Mouse (Mus musculus) layer of hippocampus, adult 8-10 months (tissue): ENCODE data around the gene Hmces. TPM values are rescaled to one million over a fixed set of nuclear protein-coding genes. Genes with fewer than 3 reads are reported as not detected.
"Not testable (repeated sequence)": the region's sequence is repeated elsewhere in the genome, so short reads cannot be mapped to it uniquely, and the experiment has no call there.

Source experiments
- DNase-seq, 2 experiments: peaks; one replicate each; pipeline ENCODE4 v3.0.0; 2022; ENCODE audit warnings: low spot score in 2 of 2
- microRNA-seq, 2 experiments: library from miRNA; unstranded; fragments of <30 nt; microRNA quantifications; one replicate each; pipeline ENCODE4 v1.2.0; 2022
- total RNA-seq, 4 experiments: library from RNA; stranded (reverse); gene quantifications; 2 replicates each; pipeline ENCODE4 v1.2.4; 2022

Gene Hmces
- total RNA-seq, 4 experiments from 2014 or later: 24.1 to 26.4 (median 26.1) TPM

GRCm38 (mm10) chr6:87914326-87915102 is 779 bp downstream of the Hmces start:
- peak in 1 of 2 experiments; percentile 19 for DNase-seq

DNA sequence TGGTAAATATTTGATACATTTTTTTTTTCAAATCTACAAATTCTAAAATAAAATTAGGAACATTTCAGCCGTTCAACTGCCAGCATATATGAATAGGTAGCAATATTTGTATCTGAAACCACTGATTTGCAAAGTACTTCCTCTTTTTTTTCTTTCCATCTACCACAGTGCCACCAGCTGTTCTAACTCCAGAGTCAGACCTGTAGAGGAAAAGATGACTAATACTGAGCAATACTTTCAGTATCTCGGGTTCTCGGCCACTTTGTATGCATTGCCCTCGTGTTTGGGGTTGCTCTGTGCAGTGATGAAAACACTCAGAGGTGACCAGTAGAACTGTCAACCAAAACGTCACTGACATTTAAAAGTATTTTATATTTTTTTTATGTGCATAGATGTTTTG is 2.2 kb downstream of the Hmces start:
- no peak for DNase-seq

- DNase-seq: no peak
These were observed 7.5 kb downstream of the Hmces start for GRCm38 (mm10) chr6:87921201-87921600.

DNA sequence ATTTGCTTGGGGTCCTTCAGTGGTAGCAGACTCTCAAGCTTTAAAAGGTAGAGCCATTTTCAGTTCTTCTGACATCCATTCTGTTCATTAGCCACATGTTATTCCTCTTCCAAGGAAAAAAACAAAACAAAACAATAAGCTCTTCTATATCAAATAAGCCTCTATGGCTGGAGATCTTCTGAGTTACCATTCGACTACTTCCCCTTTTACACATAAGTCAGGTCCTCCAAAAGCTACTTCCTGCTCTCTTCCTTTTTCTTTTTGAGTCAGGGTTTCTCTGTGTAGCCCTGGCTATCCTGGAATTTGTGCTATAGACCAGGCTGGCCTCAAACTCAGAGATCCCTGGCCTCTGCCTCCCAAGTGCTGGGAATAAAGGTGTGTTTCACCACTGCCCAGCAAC is 9.9 kb downstream of the Hmces start:
- no peak for DNase-seq

DNA sequence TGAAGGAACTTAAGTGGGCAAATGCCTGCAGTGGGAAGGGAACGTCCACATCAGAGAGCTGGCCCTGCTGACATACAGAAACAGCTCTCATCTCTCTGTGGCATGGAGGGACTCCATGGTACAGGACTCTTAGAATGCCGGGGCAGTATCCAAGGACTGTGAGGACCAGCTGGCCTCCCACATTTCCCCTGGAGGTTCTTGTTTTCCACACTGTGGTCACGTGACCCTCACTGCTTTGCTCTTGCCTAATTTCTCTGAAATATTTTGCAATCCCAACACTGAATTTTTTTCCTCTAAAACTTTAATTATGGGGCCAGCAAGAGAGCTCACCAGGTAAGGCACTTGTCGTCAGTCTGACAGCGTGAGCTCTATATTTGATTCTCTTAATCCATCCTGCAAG is 21.3 kb downstream of the Hmces start:
- DNase-seq: no peak

GRCm38 (mm10) chr6:87937178-87937788 is 23.5 kb downstream of the Hmces start:
- DNase-seq: no peak

- DNase-seq: no peak
These were observed 25.2 kb downstream of the Hmces start for GRCm38 (mm10) chr6:87938941-87939340.

DNA sequence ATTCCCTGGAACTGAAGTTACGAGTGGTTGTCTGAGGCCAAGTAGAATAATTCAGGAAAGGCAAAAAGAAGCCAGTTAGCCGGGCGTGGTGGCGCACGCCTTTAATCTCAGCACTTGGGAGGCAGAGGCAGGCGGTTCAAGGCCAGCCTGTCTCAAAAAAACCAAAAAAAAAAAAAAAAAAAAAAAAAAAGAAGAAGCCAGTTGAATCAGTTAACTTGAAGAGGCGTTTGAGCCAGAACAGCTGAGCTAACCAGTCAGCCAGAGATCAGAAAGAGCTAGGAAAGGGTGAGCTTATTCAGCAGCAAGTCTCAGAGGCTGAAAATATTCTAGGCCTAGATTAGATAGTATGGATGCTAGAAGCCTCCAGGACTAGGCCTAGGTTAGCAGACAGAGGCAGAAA is 28.4 kb downstream of the Hmces start:
- DNase-seq: no peak

- DNase-seq: not testable (repeated sequence)
These were observed 48.7 kb downstream of the Hmces start for GRCm38 (mm10) chr6:87962457-87962856.

- no peak for DNase-seq
These were observed 56.3 kb downstream of the Hmces start for GRCm38 (mm10) chr6:87970041-87970440.

DNA sequence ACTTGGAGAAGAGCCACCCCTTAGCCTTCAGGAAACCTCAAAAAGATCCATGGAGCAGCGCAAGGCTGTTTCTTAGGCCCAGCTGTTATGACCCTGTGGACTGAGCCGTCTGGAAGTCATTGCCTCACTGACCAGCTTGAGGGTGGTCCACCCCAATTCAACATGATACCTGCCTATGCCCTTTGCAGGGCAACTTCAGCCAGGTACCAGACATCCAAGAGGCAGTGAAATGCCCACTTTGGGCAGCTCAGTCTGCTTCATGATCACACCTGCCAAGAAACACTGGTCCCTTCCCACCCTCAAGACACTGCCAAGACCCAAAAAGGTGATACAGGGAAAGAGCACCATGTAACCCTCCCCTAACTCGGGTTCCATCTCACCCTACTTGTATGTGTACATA is 66.0 kb downstream of the Hmces start:
- DNase-seq: no peak

DNA sequence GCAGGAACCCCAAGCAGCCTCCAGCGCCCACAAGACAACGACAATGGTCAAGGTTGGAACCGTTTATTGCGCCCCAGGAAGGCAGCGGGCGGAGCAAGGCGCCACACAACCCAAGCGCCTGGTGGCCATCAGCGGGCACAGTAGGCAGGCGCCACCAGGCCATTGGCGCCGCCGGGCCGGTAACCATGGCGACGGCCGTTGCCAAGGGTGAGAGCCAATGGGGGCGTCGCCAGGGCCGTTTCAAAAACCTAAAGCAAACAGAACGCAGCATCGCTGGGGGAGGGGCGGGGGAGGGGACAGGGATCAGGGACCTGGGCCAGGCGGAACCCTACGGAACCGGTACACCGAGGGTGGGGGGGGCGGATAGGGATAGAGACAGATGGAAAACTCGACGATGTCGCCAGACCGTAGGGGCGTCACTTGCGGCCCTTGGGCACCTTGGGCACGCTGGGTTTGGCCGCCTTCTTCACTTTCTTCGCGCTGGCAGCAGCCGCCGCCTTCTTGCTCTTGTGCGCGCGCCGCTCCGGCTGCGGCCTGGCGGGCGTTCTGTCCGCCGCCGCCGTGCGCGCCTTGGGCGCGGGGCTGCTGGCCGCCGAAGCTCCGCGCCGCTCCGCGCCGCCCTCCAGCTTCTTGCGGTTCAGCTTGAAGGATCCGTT is 66.8 kb downstream of the Hmces start:
- DNase-seq: peak; percentile 81

- DNase-seq: no peak
These were observed 67.3 kb downstream of the Hmces start for GRCm38 (mm10) chr6:87981030-87981485.

DNA sequence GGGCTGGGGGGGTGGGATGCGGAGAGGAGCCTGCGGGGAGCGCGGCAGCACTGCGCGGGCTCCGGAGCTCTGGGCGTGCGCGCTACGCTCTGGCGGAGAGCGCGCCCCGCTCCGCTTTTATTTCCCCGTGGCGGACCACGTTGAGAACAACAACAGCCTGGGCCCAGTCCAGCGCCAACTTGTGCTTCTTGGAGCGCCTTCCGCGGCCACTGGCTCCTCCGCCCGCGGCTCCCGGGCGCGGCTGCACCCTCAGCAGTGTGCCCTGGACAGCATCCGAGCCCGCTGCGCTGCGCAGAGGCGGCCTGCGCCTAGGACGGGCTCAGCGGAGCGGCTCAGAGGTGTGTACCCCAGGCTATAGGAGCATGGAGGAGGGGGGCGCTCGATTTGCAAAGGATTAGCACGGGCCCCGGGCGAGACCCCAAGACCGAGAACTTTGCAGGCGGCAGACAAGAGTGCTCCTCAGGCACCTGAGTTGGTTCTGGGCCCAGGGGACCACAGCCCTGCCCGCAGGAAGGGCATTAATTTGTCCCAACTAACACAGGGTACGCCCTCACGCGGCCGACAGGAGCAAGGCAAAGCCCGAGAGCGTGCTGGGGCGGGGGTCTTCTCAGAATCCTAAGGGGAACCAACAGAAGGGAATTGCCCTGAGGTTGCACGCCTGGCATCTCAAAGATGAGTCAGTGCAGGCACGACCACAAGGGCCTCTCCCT is 68.0 kb downstream of the Hmces start, which contains the start of gene H1fx:
H1fx (minus strand) TSS at position 91 of the 710 bp plus-strand sequence.
- DNase-seq: peak in 1 of 2 experiments; percentile 71

DNA sequence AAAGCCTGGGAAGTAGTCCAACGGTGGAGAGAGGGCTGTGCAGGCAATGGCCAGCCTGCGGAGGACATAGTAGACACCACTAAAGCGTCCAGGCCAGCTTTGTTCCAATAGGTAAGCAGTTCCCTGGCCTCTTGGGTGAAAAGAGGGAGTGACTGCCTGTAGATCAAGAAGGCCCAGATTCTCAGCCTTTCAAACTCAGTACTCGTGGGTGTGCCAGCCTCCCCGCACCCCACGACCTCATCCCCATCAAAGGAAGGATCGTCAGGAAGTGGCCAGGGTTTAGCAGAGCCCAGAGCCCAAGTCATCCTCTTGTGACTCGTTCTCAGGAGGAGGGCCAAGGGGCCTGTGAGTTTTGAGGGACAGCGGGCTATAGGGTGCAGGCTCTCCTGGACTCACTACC is 68.8 kb downstream of the Hmces start:
- DNase-seq: no peak

Small RNA genes within 50 kb of the gene (microRNA-seq; reads per million reads assigned to microRNA genes)
- 0.32 to 0.76 reads per million in 2 experiments for gene Gm47286

Other genes with a start within 250 kb of the Hmces start
- 1 to 10 TPM; 6.2 to 9.4 (median 7.9) TPM for gene Aplf, start 241.7 kb upstream of the Hmces start, total RNA-seq
- 1 to 10 TPM; 4.6 to 9.4 (median 5.8) TPM for gene Efcc1, start 183.1 kb upstream of the Hmces start, total RNA-seq
- gene Gp9, start 135.9 kb upstream of the Hmces start, total RNA-seq: 1 to 10 TPM in 2 of 4 experiments, under 1 TPM in 2; 0.37 to 1.5 (median 0.85) TPM
- gene Rab43, start 101.8 kb upstream of the Hmces start, total RNA-seq: 10 to 100 TPM; 18.9 to 23.5 (median 20.0) TPM
- gene Gm45140, start 78.1 kb upstream of the Hmces start, total RNA-seq: 1 to 10 TPM in 2 of 4 experiments, under 1 TPM in 2; 0.49 to 3.8 (median 1.5) TPM
- gene Isy1, start 75.1 kb upstream of the Hmces start, total RNA-seq: 10 to 100 TPM; 24.5 to 37.1 (median 28.0) TPM
- gene Cnbp, start 62.8 kb upstream of the Hmces start, total RNA-seq: 100 to 1,000 TPM; 259 to 278 (median 266) TPM
- 100 to 1,000 TPM; 243 to 262 (median 251) TPM for gene Copg1, start 26.1 kb upstream of the Hmces start, total RNA-seq
- gene H1fx, start 67.7 kb downstream of the Hmces start, total RNA-seq: 10 to 100 TPM; 42.8 to 52.9 (median 45.2) TPM
- gene Rab7, start 131.3 kb downstream of the Hmces start, total RNA-seq: 100 to 1,000 TPM; 318 to 396 (median 337) TPM
- gene Rpn1, start 170.5 kb downstream of the Hmces start, total RNA-seq: 100 to 1,000 TPM; 164 to 216 (median 188) TPM